Mouse (Mus musculus) limb, embryonic 14.5 days (tissue): ENCODE measurements around the gene Gpr83. TPM values are rescaled to one million over a fixed set of nuclear protein-coding genes. Genes with fewer than 3 reads are reported as not detected.

ENCODE experiments used
- ATAC-seq: fragments of 200-750 bp; cut with Nextera tagmentation; 2 replicates; pipeline ENCODE4 v1.8.0; 2017; ENCODE audit warnings: low read depth, moderate number of reproducible peaks, moderate TSS enrichment; ENCODE audit not compliant: low FRiP score
- DNase-seq: peaks from one replicate; pipeline ENCODE4 v3.0.0-alpha.2; 2015; ENCODE audit warnings: low spot score
- H3K27ac ChIP-seq: fragments of 300-500 bp; sonication (generic); replicated peaks from 2 replicates; pipeline ENCODE4 v1.5.1; 2014; ENCODE audit warnings: low read depth, mild to moderate bottlenecking, low read length, moderate library complexity, mixed read lengths
- H3K27me3 ChIP-seq: fragments of 300-500 bp; sonication (generic); 2 replicates; pipeline ENCODE4 v1.6.1; 2014; ENCODE audit warnings: low read length, mixed read lengths; ENCODE audit not compliant: control insufficient read depth, insufficient read depth
- H3K36me3 ChIP-seq: fragments of 300-500 bp; sonication (generic); 2 replicates; pipeline ENCODE4 v1.6.1; 2014; ENCODE audit warnings: mild to moderate bottlenecking, low read length, moderate library complexity, mixed read lengths; ENCODE audit not compliant: control insufficient read depth, insufficient read depth
- H3K4me1 ChIP-seq: fragments of 300-500 bp; sonication (generic); 2 replicates; pipeline ENCODE4 v1.6.1; 2014; ENCODE audit warnings: antibody characterized with exemption, low read length, mixed read lengths; ENCODE audit not compliant: control insufficient read depth, insufficient read depth
- H3K4me2 ChIP-seq: fragments of 300-500 bp; sonication (generic); replicated peaks from 2 replicates; pipeline ENCODE4 v1.6.1; 2014; ENCODE audit warnings: low read depth, mild to moderate bottlenecking, low read length, moderate library complexity; ENCODE audit not compliant: severe bottlenecking
- H3K4me3 ChIP-seq: fragments of 300-500 bp; sonication (generic); replicated peaks from 2 replicates; pipeline ENCODE4 v1.5.1; 2014; ENCODE audit warnings: low read length
- H3K9ac ChIP-seq: fragments of 300-500 bp; sonication (generic); 2 replicates; pipeline ENCODE4 v1.6.1; 2014; ENCODE audit warnings: mild to moderate bottlenecking, low read depth, low read length, moderate library complexity; ENCODE audit not compliant: severe bottlenecking
- H3K9me3 ChIP-seq: fragments of 300-500 bp; sonication (generic); 2 replicates; pipeline ENCODE4 v1.6.1; 2016; ENCODE audit warnings: low read length; ENCODE audit not compliant: control insufficient read depth
- POLR2A ChIP-seq: fragments of 200-500 bp; IDR thresholded peaks from 2 replicates; pipeline ENCODE4 v1.8.0; 2012; ENCODE audit warnings: inconsistent platforms, mild to moderate bottlenecking, moderate library complexity, borderline replicate concordance; ENCODE audit not compliant: insufficient read depth, insufficient read length; ENCODE audit errors: extremely low read depth
- WGBS: fragments of 180-500 bp; shearing (Covaris S2); extraction: QIAGEN DNeasy Blood & Tissue Kit; methylation state at CpG from one replicate; pipeline ENCODE4 v1.1.7; 2014; 5-methylcytosine and 5-hydroxymethylcytosine counted together
- polyA plus RNA-seq, 2 experiments: library from polyadenylated mRNA; depleted of rRNA in 1 of 2; stranded (reverse) in 1 of 2; unstranded in 1 of 2; fragments of >200 nt; fragmentation: Nextera tagmentation in 1 of 2; extraction: Ambion mirVana in 1 of 2; gene quantifications; 2 replicates each; pipeline versions ENCODE4 v1.2.1 to v1.2.3; 2012 to 2014

Gpr83 gene
- polyA plus RNA-seq, 2 experiments: 4.5 to 4.8 TPM

DNA sequence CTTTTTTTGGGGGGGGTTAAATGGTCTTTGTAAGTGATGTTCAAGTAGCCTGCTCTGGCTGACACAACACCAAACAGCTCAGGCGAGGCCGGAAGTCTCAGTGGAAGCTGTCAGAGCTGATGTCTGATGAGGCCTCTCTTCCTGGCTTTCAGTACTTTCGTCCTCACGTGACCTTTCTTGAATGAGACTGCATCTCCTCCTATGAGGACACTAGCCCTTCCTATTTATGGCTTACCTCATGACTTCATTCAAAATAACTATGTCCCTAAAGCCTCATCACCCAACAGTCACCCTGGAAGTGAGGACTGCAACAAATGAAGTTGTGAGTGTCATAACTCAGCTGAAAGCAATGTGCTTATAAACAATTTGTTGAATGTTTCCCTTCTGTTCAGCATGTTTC, 24.6 kb downstream of the Gpr83 start:
- DNase-seq (no peak), ATAC-seq (no peak)
- TF ChIP-seq POLR2A: no peak
- Histone ChIP-seq H3K4me1 (no peaks in the 10 kb centered on the region), H3K36me3 (no peaks in the 10 kb centered on the region), H3K4me2 (no peak overlapping the region), H3K27me3 (no peaks in the 10 kb centered on the region), H3K27ac (no peak overlapping the region), H3K9ac (no peak overlapping the region), H3K4me3 (no peak overlapping the region), H3K9me3 (no peaks in the 10 kb centered on the region)
- 77% methylated on average over 4 of the region's 4 CpGs for WGBS

- no peaks in the 10 kb centered on the region for H3K27me3 ChIP-seq
- H3K4me1 ChIP-seq: no peaks in the 10 kb centered on the region
- no peak for TF ChIP-seq POLR2A
- no peaks in the 10 kb centered on the region for H3K36me3 ChIP-seq
- no peak overlapping the region for H3K4me3 ChIP-seq
- no peaks in the 10 kb centered on the region for H3K9me3 ChIP-seq
- no peak overlapping the region for H3K9ac ChIP-seq
- no peak overlapping the region for H3K27ac ChIP-seq
- no peak for DNase-seq
- no peak overlapping the region for H3K4me2 ChIP-seq
- ATAC-seq: no peak
Observed at GRCm38 (mm10) chr9:14885151-14885550, 25.1 kb downstream of the Gpr83 start.

DNA sequence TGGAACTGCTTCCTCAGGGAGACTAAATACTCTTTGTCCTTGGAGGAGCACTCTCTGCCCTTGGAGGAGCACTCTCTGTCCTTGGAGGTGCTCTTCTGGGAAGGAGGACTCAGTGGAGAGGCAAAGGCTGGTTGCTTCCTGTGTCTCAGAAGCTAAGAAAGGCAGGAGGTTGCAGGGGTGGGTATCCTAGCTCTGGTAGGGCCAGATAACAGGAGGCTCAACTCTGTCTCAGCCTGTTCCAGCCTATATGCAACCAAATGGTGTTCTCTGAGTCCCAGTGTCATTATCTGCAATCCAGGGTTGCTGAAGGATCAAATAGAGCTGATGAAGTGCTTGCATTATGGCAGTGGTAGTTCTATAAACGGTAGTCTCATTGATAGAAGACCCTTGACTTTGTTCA, 25.9 kb downstream of the Gpr83 start:
- H3K4me3 ChIP-seq: no peak overlapping the region
- no peak overlapping the region for H3K9ac ChIP-seq
- no peak for ATAC-seq
- WGBS: 86% methylated on average over 1 of the region's 1 CpGs
- no peak for TF ChIP-seq POLR2A
- no peak for DNase-seq
- H3K4me2 ChIP-seq: no peak overlapping the region
- no peaks in the 10 kb centered on the region for H3K36me3 ChIP-seq
- no peak overlapping the region for H3K27ac ChIP-seq
- no peaks in the 10 kb centered on the region for H3K4me1 ChIP-seq
- H3K27me3 ChIP-seq: no peaks in the 10 kb centered on the region
- no peaks in the 10 kb centered on the region for H3K9me3 ChIP-seq

GRCm38 (mm10) chr9:14887787-14888382, 27.9 kb downstream of the Gpr83 start:
- ATAC-seq (no peak), DNase-seq (no peak)
- no peak overlapping the region for H3K4me3 ChIP-seq
- H3K9me3 ChIP-seq: no peaks in the 10 kb centered on the region
- no peak for TF ChIP-seq POLR2A
- 82% methylated on average over 6 of the region's 6 CpGs for WGBS
- H3K4me2 ChIP-seq: no peak overlapping the region
- no peak overlapping the region for H3K9ac ChIP-seq
- no peaks in the 10 kb centered on the region for H3K36me3 ChIP-seq
- H3K4me1 ChIP-seq: no peaks in the 10 kb centered on the region
- no peaks in the 10 kb centered on the region for H3K27me3 ChIP-seq
- no peak overlapping the region for H3K27ac ChIP-seq

- H3K9ac ChIP-seq: no peak overlapping the region
- H3K4me1 ChIP-seq: no peaks in the 10 kb centered on the region
- H3K4me2 ChIP-seq: no peak overlapping the region
- H3K27ac ChIP-seq: no peak overlapping the region
- no peaks in the 10 kb centered on the region for H3K9me3 ChIP-seq
- no peak for TF ChIP-seq POLR2A
- no peaks in the 10 kb centered on the region for H3K36me3 ChIP-seq
- no peak for DNase-seq
- WGBS: 53% methylated on average over 6 of the region's 6 CpGs
- H3K27me3 ChIP-seq: no peaks in the 10 kb centered on the region
- no peak for ATAC-seq
- no peak overlapping the region for H3K4me3 ChIP-seq
Observed at GRCm38 (mm10) chr9:14888671-14889070, 28.7 kb downstream of the Gpr83 start.

DNA sequence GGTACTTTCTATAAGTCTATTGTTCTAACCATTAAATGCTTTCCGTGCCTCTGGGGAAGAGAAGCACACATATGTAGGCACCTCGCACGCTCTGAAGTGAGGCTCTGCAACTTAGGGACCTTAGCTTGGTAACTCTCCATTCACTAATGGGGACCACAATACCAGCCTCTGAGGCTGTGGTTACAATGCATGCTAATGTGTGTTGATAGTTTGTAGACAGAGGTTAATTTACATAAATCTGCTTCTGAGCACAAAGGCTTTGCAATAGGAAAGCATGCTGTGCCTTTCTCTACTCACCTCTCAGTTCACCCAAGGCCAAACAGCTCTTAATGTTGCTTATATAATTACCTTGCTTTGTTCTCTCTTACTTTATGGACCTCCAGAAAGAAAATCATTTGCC, 30.7 kb downstream of the Gpr83 start:
- no peak overlapping the region for H3K9ac ChIP-seq

More for the DNA sequence above, 30.7 kb downstream of the Gpr83 start:
- ATAC-seq (no peak), DNase-seq (no peak)
- Histone ChIP-seq H3K4me2 (no peak overlapping the region), H3K4me3 (no peak overlapping the region), H3K4me1 (no peaks in the 10 kb centered on the region), H3K27ac (no peak overlapping the region), H3K36me3 (no peaks in the 10 kb centered on the region), H3K27me3 (no peaks in the 10 kb centered on the region), H3K9me3 (no peaks in the 10 kb centered on the region)
- whole genome bisulfite sequencing: 72% methylated on average over 3 of the region's 3 CpGs
- no peak for TF ChIP-seq POLR2A
